Mouse (Mus musculus): Measurements from ENCODE around the gene Ccdc60.
"Not testable (repeated sequence)": the region's sequence is repeated elsewhere in the genome, so short reads cannot be mapped to it uniquely, and the experiment has no call there.

The Ccdc60 gene

DNA sequence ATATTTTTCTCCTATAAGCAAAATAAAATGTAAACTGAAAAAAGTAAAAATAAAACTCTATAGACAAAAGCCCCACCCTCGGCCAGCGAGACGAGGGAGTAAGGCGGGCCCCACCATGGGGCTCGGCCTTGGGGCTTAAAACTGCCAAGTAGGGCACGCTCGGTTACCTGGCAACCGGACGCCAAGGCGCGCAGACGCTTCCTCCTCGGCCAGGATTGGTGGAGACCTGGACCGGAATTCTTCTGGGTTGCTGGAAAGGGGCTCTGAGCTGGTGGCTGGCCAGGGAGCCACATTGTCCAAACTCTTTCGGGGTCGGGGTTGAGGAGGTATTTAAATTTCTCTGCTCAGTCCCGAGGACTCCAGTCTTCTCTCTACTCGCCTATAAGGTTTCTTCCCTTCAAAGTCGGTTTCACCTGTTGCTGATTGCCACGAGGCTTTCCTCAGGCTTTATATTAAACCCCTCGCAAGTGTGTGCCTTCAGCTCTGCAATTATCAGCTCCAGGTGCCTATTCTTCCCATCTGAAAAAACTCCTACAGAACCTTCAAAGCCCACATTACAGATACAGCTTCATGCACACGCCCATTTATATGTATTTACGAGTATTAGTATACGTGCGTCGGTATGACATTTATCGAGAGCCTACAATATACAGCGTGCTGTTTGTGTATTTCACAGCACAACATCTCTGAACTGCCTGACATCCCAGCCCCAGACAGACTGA, at the start of gene Ccdc60:
Gene Ccdc60, minus strand, starts transcription at position 137 of the 722 bp plus-strand sequence.
- DNase-seq: no peak

GRCm38 (mm10) chr5:116336191-116336590, 47.4 kb upstream of the Ccdc60 start:
- DNase-seq: no peak

- DNase-seq: no peak
These were observed 40.1 kb upstream of the Ccdc60 start for GRCm38 (mm10) chr5:116328911-116329310.

DNA sequence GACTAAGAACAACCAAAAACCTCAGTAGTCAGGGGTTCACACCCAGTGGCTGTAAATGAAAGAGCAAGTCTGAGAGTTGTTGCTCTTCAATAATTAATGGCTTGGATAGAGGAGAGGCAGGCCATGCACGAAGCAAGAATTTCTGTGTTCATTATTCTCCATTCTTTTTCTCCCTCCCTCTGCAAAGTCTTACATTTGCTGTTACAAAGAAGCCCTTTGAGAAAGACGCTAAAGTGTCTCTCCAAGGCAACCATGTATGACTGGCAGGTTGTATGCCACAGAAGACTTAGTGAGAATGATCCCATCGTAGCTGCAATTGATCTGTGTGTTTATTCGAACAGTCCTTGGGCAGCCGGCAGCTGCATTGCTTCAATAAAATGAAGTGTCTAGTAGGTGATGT, 34.6 kb upstream of the Ccdc60 start:
- DNase-seq: no peak

DNA sequence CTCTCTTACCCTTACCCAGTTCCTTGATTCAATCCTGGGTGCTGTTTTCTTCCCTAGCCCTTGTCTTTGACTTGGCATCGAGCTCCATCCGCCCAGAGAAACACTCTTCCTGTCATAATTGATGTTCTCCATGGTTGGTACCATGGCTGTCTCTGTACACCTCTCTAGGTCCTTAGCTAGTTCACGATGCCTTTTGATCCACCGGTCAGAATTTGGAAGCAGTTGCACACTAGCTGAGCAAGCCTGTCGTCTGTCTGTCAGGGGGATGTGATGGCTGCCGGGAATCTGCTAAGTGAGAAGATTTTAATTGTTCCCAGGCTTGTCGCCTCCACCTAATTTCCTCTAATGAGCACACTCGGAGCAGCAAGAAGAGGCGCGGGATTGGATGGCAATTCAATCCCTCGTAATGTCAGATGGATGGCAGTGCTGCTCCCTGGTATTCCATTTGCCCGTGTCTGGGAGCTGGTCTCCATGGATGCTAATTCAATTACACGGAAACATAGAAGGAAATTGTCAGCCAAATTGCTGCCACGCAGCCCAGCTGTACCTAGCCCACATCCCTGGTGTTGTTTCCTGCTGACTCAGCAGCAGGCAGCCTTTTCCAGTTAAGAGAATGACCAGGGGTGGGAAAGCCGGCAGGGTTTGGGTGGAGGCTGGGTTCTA, 33.7 kb upstream of the Ccdc60 start:
- no peak for DNase-seq

DNA sequence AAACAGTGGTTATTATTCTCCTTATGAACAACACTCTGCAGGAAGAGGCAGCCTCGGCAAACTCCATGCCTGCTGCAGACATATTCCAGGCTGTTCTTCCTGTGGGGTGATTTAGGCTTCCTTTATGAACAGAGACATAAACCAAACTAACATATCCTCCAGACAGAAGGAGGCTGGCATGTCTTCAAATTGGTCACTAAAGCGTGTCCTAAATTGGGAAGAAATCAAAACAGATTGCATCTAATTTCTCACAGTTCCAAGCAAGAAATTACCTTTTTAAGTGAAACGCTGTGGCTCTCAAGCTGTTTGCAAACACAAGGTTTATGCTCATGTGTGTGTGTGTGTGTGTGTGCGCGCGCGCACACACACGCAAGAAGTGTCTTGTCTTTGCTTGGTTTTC, 24.9 kb upstream of the Ccdc60 start:
- no peak for DNase-seq

- no peak for DNase-seq
These were observed 23.4 kb upstream of the Ccdc60 start for GRCm38 (mm10) chr5:116312111-116312737.

GRCm38 (mm10) chr5:116311636-116312035, 22.9 kb upstream of the Ccdc60 start:
- DNase-seq: no peak

GRCm38 (mm10) chr5:116309383-116309801, 20.6 kb upstream of the Ccdc60 start:
- DNase-seq: no peak

GRCm38 (mm10) chr5:116305557-116305956, 16.8 kb upstream of the Ccdc60 start:
- no peak for DNase-seq

GRCm38 (mm10) chr5:116305146-116305545, 16.4 kb upstream of the Ccdc60 start:
- DNase-seq: not testable (repeated sequence)

DNA sequence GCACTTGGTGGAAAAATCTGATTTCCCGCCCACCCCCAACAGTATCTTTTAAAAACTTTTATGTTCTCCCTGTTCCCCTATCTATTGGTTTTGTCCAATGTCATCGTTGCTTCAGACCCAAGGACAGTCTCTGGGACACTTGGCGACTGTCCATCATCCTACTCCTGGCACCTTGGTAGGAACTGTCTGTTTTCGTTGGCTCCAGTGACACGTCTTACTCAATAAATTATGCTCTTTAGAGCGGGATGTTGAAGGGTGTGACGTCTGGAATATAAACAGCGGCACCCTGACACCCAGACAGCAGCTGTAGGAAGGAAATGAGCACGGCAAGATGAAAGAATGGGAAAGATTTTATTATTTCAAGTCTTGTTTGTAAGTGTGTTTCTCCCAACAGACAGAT, 12.2 kb upstream of the Ccdc60 start:
- no peak for DNase-seq

DNA sequence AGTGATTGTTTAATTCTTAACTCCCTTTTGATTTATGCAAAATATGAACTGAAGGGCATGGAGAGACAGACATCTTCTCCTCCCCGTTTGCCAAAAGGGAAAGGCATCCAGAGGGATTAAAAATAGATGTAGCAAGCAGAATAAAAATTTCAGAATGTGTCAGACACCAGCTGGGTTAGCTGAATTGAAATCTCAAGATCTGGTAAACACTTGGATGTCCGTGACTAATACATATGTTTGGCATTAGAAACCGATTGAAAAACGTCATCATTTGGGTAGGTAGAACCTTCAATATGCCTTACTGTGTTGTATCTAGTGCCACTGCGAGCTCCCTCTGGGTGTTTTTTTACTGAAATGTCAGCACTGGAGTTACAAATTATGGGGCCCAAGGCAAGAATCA, 4.7 kb upstream of the Ccdc60 start:
- DNase-seq: no peak

- no peak for DNase-seq
These were observed 1.8 kb upstream of the Ccdc60 start for GRCm38 (mm10) chr5:116290584-116290983.

- DNase-seq: no peak
These were observed 1.1 kb upstream of the Ccdc60 start for GRCm38 (mm10) chr5:116289897-116290296.

DNA sequence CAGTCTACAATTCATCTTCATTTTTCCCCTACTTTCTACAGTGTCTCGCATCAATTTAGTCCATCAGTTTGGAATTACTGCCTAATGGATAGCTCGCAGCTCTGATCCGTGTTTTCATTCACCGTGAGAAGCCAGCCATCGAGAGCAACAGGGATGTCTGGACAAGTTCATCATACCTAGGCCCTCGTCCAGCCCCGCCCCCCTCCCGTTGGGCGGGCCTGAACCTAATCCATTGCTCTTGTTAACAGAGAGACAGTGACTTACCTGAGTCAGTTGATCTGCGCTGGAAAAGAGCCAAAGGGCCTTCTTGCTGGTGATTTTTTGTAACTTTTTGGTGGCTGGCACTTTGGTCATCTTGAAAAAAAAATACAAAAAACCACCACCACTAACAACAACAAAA, 602 bp downstream of the Ccdc60 start:
- no peak for DNase-seq

GRCm38 (mm10) chr5:116285532-116286176, 3.1 kb downstream of the Ccdc60 start:
- DNase-seq: no peak

DNA sequence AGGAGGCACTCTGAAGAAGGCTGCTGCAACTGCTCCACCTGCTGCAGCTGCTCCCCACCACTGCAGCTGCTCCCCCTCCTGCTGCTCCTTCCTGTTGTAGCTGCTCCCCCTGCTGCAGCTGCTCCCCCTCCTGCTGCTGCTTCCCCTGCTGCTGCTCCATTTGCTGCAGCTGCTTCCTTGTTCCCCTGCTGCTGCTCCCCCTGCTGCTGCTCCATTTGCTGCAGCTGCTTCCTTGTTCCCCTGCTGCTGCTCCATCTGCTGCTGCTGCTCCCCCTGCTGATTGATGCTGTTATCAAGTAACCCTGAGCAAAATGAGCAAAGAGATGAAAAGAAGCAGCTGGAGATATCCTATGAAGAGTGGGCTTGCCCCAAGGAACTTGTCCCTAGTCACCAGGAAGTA, 8.3 kb downstream of the Ccdc60 start:
- DNase-seq: no peak

- DNase-seq: no peak
These were observed 10.3 kb downstream of the Ccdc60 start for GRCm38 (mm10) chr5:116278436-116278918.

GRCm38 (mm10) chr5:116277951-116278350, 10.8 kb downstream of the Ccdc60 start:
- DNase-seq: no peak

DNA sequence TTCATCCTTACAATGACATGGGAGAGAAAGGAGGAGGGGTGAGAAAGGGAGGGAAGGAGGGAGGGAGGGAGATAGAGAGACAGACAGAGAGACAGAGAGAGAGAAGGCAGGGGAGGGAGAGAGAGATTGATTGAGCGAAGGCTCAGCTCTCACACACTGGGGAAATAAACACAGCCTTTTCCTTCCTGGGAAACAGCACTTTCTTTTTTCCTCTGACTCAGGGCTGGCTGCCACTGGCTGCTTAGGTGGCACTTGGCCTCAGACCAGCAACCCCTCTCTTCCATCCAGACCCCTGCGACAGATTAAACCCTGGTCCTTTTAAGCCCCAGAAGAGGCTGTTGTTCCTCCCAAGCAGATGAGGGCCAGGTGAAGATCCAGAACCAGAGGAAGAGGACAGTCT, 14.0 kb downstream of the Ccdc60 start:
- DNase-seq: no peak

DNA sequence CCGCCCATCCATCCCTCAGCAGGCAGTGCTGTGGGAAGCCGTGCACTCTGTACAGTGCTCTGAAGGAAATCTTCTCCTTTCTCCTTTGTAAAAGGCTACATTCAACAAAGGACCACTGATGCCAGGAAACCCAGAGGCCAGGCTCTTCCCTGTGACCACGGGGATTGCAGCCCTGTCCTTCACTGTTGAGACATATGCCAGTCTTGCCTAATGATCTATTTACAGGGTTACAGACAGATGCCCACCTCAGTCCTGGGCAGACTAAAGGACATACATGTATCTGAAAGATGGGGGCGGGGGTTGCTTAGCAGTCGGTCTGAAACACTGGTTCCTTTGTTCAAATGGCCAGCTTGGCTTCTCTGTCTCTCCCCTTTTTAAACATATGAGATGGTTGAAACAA, 14.4 kb downstream of the Ccdc60 start:
- DNase-seq: no peak

GRCm38 (mm10) chr5:116271511-116272227, 17.1 kb downstream of the Ccdc60 start:
- no peak for DNase-seq

Data from cerebellum, adult 9-11 months (tissue).